Comparison of ENCODE assay signal across 12 mouse cellular contexts in the genomic region with DNA sequence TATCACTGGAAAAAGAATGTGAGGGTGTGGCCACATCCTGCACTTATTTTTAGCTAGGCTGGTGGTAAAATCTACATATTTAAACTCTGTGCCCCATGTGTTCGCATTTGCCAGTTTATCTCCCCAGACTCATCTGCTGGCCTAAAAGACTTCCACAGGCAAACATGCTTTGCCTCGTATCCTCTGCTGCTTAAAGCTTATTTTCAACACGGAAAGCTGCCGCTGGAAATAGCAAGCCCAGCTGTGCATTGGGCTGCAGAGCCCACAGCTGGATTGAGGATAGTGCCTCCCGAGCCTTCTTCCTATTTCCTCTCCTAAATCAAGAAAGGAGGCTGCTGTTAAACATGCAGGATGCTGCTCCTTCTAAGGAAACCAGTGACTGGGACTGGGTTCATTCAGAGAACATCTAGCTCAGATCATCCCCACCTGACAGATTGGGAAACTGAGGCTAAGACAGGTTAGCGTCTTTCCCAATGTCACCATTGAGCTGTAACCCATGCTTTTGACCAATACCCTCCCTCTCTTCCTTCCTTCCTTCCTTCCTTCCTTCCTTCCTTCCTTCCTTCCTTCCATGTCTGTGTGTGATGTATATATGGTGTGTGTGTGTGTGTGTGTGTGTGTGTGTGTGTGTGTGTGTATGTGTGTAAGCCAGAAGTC. TPM values are rescaled to one million over a fixed set of nuclear protein-coding genes. Genes with fewer than 3 reads are reported as not detected.
DNase-seq lines count a peak whose midpoint lies in the region; ATAC-seq lines count a peak whose summit lies in the region.
"Had no signal": no experiment of that assay in that cellular context is flagged by ENCODE, and none has a peak within 500 bp of the region (broad histone marks: within the 10 kb centered on the region; RNA-seq: fewer than 3 reads in every experiment).

No protein-coding gene starts in this region.

- peak; percentile 30 for DNase-seq in adrenal gland, adult 2 months
- DNase-seq in adrenal gland, postnatal 36 days, result no peak
- DNase-seq in lung, adult 18-20 months, result no peak
- no peak for DNase-seq in right cerebral cortex, postnatal 4 days
- DNase-seq: cerebellum, adult 2 months; gastrocnemius, postnatal 10 days; left cerebral cortex, postnatal 4 days; thymus, postnatal 36 days had no signal

- H3K27me3 ChIP-seq in lung, embryonic 15.5 days, result no peaks in the 10 kb centered on the region
- H3K27me3 ChIP-seq in hindbrain, embryonic 13.5 days, result no peaks in the 10 kb centered on the region

- 37% methylated on average over 6 of the region's 6 CpGs for WGBS in lung, embryonic 15.5 days
- WGBS in hindbrain, embryonic 13.5 days, result 74% methylated on average over 6 of the region's 6 CpGs

- peak overlapping the region; percentile 60 for H3K4me2 ChIP-seq in lung, embryonic 15.5 days
- peak overlapping the region; percentile 53 for H3K4me2 ChIP-seq in hindbrain, embryonic 13.5 days

- H3K9ac ChIP-seq in lung, embryonic 15.5 days, result peak overlapping the region; percentile 34
- H3K9ac ChIP-seq in hindbrain, embryonic 13.5 days, result no peak overlapping the region

- H3K36me3 ChIP-seq in lung, embryonic 15.5 days, result peaks cover 9% of the 10 kb centered on the region; the same call in 1 of the 2 replicates
- H3K36me3 ChIP-seq in hindbrain, embryonic 13.5 days, result no peaks in the 10 kb centered on the region

- H3K27ac ChIP-seq in lung, embryonic 15.5 days, result peak overlapping the region; percentile 98
- H3K27ac ChIP-seq in hindbrain, embryonic 13.5 days, result no peak overlapping the region

- no peaks in the 10 kb centered on the region for H3K9me3 ChIP-seq in lung, embryonic 15.5 days
- no peaks in the 10 kb centered on the region for H3K9me3 ChIP-seq in hindbrain, embryonic 13.5 days

- peak overlapping the region; percentile 66 for H3K4me3 ChIP-seq in lung, embryonic 15.5 days
- no peak overlapping the region for H3K4me3 ChIP-seq in hindbrain, embryonic 13.5 days

- no peak for ATAC-seq in lung, embryonic 15.5 days (ENCODE audit: borderline replicate concordance, extremely low read depth, low FRiP score, low TSS enrichment)
- no peak for ATAC-seq in hindbrain, embryonic 13.5 days (ENCODE audit: low FRiP score)
- ATAC-seq in megakaryocyte-erythroid progenitor cell, adult 5-6 weeks (replicated peaks; ENCODE audit: low FRiP score, low TSS enrichment, poor library complexity, severe bottlenecking), result peak; percentile 36; the same call in 1 of the 2 replicates
- no peak for ATAC-seq in monocyte, adult 5-6 weeks (replicated peaks; ENCODE audit: insufficient number of reproducible peaks, low FRiP score, low TSS enrichment, poor library complexity, severe bottlenecking)

- peaks cover 70% of the 10 kb centered on the region for H3K4me1 ChIP-seq in lung, embryonic 15.5 days
- H3K4me1 ChIP-seq in hindbrain, embryonic 13.5 days (replicated peaks), result peaks cover 31% of the 10 kb centered on the region

RNA-seq across cellular contexts. Expression of a gene that starts 6.2 kb away (rescaled TPM):
- 1,000 to 10,000 TPM; 1,553 to 3,019 TPM for total RNA-seq in adrenal gland, adult 2 months (2021)
- 4,707 and 5,966 TPM in 2 replicates for polyA plus RNA-seq in adrenal gland, adult 2 months (2012; rRNA removed)
- total RNA-seq in adrenal gland, postnatal 36 days (2021), result 1,000 to 10,000 TPM; 2,443 to 3,326 TPM
- polyA plus RNA-seq in lung, embryonic 15.5 days (2015; fragmentation: Nextera tagmentation; extraction: Ambion mirVana), result 1,944 and 2,059 TPM in 2 replicates
- polyA plus RNA-seq in hindbrain, embryonic 13.5 days (2015; fragmentation: Nextera tagmentation; extraction: Ambion mirVana), result 579 and 581 TPM in 2 replicates
- total RNA-seq in megakaryocyte-erythroid progenitor cell, adult 5-6 weeks (2014; fragmentation: Nextera tagmentation), result not detected in 2 replicates
- total RNA-seq in megakaryocyte-erythroid progenitor cell, adult 5-6 weeks (2017), result not detected in 2 replicates
- not detected in 3 replicates for total RNA-seq in monocyte, adult 5-6 weeks (2017)

RNA-seq across cellular contexts. Expression of a gene that starts 44.3 kb away (rescaled TPM):
- 100 to 1,000 TPM; 226 to 307 TPM for total RNA-seq in adrenal gland, adult 2 months (2021)
- 679 and 685 TPM in 2 replicates for polyA plus RNA-seq in adrenal gland, adult 2 months (2012; rRNA removed)
- 100 to 1,000 TPM; 216 to 347 TPM for total RNA-seq in adrenal gland, postnatal 36 days (2021)
- polyA plus RNA-seq in lung, embryonic 15.5 days (2015; fragmentation: Nextera tagmentation; extraction: Ambion mirVana), result 531 and 546 TPM in 2 replicates
- polyA plus RNA-seq in hindbrain, embryonic 13.5 days (2015; fragmentation: Nextera tagmentation; extraction: Ambion mirVana), result 302 and 316 TPM in 2 replicates
- 212 and 229 TPM in 2 replicates for total RNA-seq in megakaryocyte-erythroid progenitor cell, adult 5-6 weeks (2014; fragmentation: Nextera tagmentation)
- 42.7 and 68.1 TPM in 2 replicates for total RNA-seq in megakaryocyte-erythroid progenitor cell, adult 5-6 weeks (2017)
- total RNA-seq in monocyte, adult 5-6 weeks (2017), result 91.4 to 104 TPM (median 99.3 TPM) in 3 replicates

RNA-seq across cellular contexts. Expression of a gene that starts 52.7 kb away (rescaled TPM):
- 10 to 100 TPM; 50.7 to 54.6 TPM for total RNA-seq in adrenal gland, adult 2 months (2021)
- polyA plus RNA-seq in adrenal gland, adult 2 months (2012; rRNA removed), result 22.7 and 33.7 TPM in 2 replicates
- total RNA-seq in adrenal gland, postnatal 36 days (2021), result 10 to 100 TPM; 58.5 to 63.4 TPM
- 180 and 181 TPM in 2 replicates for polyA plus RNA-seq in lung, embryonic 15.5 days (2015; fragmentation: Nextera tagmentation; extraction: Ambion mirVana)
- polyA plus RNA-seq in hindbrain, embryonic 13.5 days (2015; fragmentation: Nextera tagmentation; extraction: Ambion mirVana), result 126 and 127 TPM in 2 replicates
- total RNA-seq in megakaryocyte-erythroid progenitor cell, adult 5-6 weeks (2014; fragmentation: Nextera tagmentation), result 102 and 106 TPM in 2 replicates
- 128 and 135 TPM in 2 replicates for total RNA-seq in megakaryocyte-erythroid progenitor cell, adult 5-6 weeks (2017)
- total RNA-seq in monocyte, adult 5-6 weeks (2017), result 54.8 to 59.5 TPM (median 56.4 TPM) in 3 replicates

Comparison
In these comparisons a context has a peak if more than half of its experiments do, and no peak if none do; other contexts are left out.
1. RNA of a gene that starts 6.2 kb away (total RNA-seq): 2,443 to 3,326 TPM in adrenal gland, postnatal 36 days and 1,553 to 3,019 TPM in adrenal gland, adult 2 months; not detected in megakaryocyte-erythroid progenitor cell, adult 5-6 weeks and not detected in monocyte, adult 5-6 weeks; every median in the first group is over 1,000 times any median in the second.